Mouse (Mus musculus): Measurements from ENCODE around the gene H2afj. TPM values are rescaled to one million over a fixed set of nuclear protein-coding genes. Genes with fewer than 3 reads are reported as not detected.

Gene H2afj
- polyA plus RNA-seq, 1 experiment from 2014 or later: 119 TPM

DNA sequence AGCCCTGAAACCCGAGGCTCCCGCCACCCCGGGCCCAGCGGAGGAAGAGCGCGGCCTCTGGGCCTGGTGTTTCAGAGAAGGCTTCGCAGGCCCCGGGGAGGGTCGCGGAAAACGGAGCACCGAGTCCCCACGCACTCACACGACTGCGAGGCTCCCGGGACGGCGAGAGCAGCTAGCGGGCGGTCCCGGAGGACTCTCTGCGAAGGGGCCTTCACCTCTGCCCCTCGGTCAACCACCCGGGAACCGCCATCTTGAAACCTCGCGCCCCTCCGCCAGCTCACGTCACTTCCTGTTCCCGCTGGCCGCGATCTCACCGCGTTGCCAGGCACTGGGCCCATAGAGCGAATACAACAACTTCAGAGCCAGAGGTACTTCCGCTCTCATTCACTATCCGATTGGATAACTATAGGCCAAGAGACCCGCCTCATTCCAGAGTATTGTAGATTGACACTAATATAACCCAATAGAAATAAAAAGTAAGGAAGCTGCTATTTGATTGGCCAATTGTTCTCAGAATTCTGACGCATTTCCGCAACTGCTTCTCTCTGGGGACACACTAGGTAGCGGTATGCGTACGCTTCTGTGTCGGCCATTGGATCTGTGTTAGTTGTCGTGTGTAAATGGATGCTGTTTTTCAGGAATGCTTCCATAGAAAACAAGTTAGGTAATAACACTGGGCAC lies 20.0 kb downstream of the H2afj start, which contains the start of gene Wbp11:
Gene Wbp11 (minus strand): TSS at position 353 of the 681 bp plus-strand sequence.
- peaks cover 7% of the 10 kb centered on the region; the same call in 1 of the 2 replicates for H3K27me3 ChIP-seq (ENCODE audit: control insufficient read depth, insufficient read depth, low read depth, low read length)
- WGBS: under 1% methylated on average over 45 of the region's 45 CpGs
- peaks cover 11% of the 10 kb centered on the region for H3K4me1 ChIP-seq (ENCODE audit: control insufficient read depth, insufficient read depth, low read length)
- H3K27ac ChIP-seq (ENCODE audit: low read length): peak within 1 kb of the TSS; percentile 87
- peaks cover 12% of the 10 kb centered on the region for H3K36me3 ChIP-seq (ENCODE audit: control insufficient read depth, insufficient read depth, low read length)
- peak within 1 kb of the TSS; percentile 77 for H3K4me2 ChIP-seq (ENCODE audit: low read length)
- ATAC-seq: peak; percentile 100
- peak within 1 kb of the TSS; percentile 98 for H3K9ac ChIP-seq (ENCODE audit: low read depth, low read length)
- H3K9me3 ChIP-seq (replicated peaks; ENCODE audit: control insufficient read depth, low read length, poor library complexity, severe bottlenecking): no peaks in the 10 kb centered on the region
- peak within 1 kb of the TSS; percentile 100 for H3K4me3 ChIP-seq (ENCODE audit: low read depth, low read length)

DNA sequence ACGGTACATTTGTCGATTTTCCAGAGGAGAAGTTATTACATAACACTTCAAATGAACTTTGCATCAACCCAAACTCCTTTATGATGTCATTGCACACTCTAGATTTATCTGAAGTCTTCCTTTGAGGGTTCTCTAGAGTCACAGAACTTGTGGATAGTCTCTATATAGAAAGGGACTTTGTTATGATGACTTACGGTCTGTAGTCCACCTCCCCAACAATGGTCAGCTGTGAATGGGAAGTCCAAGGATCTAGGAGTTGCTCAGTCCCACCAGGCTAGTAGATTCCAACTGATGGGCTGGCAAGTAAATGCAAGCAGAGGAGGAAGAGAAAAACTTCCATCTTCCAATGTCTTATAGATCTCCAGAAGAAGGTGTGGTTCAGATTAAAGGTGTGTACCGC lies 20.6 kb downstream of the H2afj start:
- Histone ChIP-seq H3K9ac (ENCODE audit: low read depth, low read length) (peak overlapping the region; percentile 57; the same call in 1 of the 2 replicates), H3K27ac (ENCODE audit: low read length) (peak overlapping the region; percentile 87), H3K4me3 (ENCODE audit: low read depth, low read length) (peak overlapping the region; percentile 100), H3K9me3 (replicated peaks; ENCODE audit: control insufficient read depth, low read length, poor library complexity, severe bottlenecking) (no peaks in the 10 kb centered on the region), H3K36me3 (ENCODE audit: control insufficient read depth, insufficient read depth, low read length) (peaks cover 11% of the 10 kb centered on the region; the same call in 1 of the 2 replicates), H3K4me2 (ENCODE audit: low read length) (peak overlapping the region; percentile 61), H3K4me1 (ENCODE audit: control insufficient read depth, insufficient read depth, low read length) (peaks cover 11% of the 10 kb centered on the region), H3K27me3 (ENCODE audit: control insufficient read depth, insufficient read depth, low read depth, low read length) (peaks cover 7% of the 10 kb centered on the region; the same call in 1 of the 2 replicates)
- 36% methylated on average over 4 of the region's 4 CpGs for WGBS
- no peak for ATAC-seq

DNA sequence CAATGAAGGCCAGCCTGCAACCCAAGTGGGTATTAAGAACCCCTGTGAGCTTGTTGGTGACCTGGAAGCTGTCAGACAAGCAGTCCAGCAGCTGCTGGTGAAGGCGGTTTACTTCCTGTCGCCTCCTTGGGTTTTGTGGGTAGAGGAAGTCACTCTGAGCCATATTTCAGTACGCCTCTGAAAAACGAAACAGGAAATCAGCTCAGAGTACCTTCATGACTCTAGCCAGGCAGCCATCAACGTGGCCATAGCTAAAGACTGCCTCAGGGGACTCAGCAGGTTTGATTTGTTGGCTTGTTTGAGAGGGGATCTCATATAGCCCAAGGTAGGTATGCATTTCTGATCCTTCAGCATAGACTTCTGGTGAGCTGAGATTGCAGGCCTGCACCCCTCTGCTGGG lies 23.7 kb downstream of the H2afj start:
- ATAC-seq: no peak
- 81% methylated on average over 5 of the region's 5 CpGs for WGBS
- Histone ChIP-seq H3K36me3 (ENCODE audit: control insufficient read depth, insufficient read depth, low read length) (no peaks in the 10 kb centered on the region), H3K27me3 (ENCODE audit: control insufficient read depth, insufficient read depth, low read depth, low read length) (peaks cover 7% of the 10 kb centered on the region; the same call in 1 of the 2 replicates), H3K27ac (ENCODE audit: low read length) (no peak overlapping the region), H3K9ac (ENCODE audit: low read depth, low read length) (no peak overlapping the region), H3K9me3 (replicated peaks; ENCODE audit: control insufficient read depth, low read length, poor library complexity, severe bottlenecking) (no peaks in the 10 kb centered on the region), H3K4me3 (ENCODE audit: low read depth, low read length) (no peak overlapping the region), H3K4me1 (ENCODE audit: control insufficient read depth, insufficient read depth, low read length) (peaks cover 8% of the 10 kb centered on the region), H3K4me2 (ENCODE audit: low read length) (no peak overlapping the region)

DNA sequence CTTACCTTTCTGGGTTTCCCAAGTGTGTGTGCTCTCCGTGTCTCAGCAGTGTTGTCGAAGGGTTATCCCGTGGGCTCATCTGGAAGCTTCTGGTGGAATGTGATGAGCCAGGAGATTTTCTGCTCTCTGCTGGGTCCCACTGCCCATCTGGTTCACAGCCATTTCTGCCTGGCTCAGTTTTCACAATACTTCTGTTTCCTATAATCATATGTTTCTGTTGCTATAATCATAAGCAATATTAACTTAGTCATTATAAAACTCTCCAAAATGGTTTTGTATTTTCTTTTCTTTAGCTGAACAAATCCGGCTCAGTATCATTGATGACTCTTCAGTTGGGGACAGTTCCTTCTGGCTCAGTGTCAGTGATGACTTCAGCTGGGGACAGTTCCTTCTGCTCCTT lies 27.3 kb downstream of the H2afj start, which contains the start of gene Smco3:
Gene Smco3 (minus strand): TSS at position 101 of the 400 bp plus-strand sequence.
- no peaks in the 10 kb centered on the region for H3K36me3 ChIP-seq (ENCODE audit: control insufficient read depth, insufficient read depth, low read length)
- H3K9ac ChIP-seq (ENCODE audit: low read depth, low read length): no peak within 1 kb of the TSS
- H3K4me3 ChIP-seq (ENCODE audit: low read depth, low read length): no peak within 1 kb of the TSS
- no peak for ATAC-seq
- H3K27me3 ChIP-seq (ENCODE audit: control insufficient read depth, insufficient read depth, low read depth, low read length): peaks cover 7% of the 10 kb centered on the region; the same call in 1 of the 2 replicates
- H3K27ac ChIP-seq (ENCODE audit: low read length): no peak within 1 kb of the TSS
- H3K4me1 ChIP-seq (ENCODE audit: control insufficient read depth, insufficient read depth, low read length): no peaks in the 10 kb centered on the region
- WGBS: 57% methylated on average over 4 of the region's 4 CpGs
- H3K9me3 ChIP-seq (replicated peaks; ENCODE audit: control insufficient read depth, low read length, poor library complexity, severe bottlenecking): no peaks in the 10 kb centered on the region
- 0 out of 2 replicates have a peak within 1 kb of the TSS, but pooled peaks have one; percentile 12 for H3K4me2 ChIP-seq (ENCODE audit: low read length)

DNA sequence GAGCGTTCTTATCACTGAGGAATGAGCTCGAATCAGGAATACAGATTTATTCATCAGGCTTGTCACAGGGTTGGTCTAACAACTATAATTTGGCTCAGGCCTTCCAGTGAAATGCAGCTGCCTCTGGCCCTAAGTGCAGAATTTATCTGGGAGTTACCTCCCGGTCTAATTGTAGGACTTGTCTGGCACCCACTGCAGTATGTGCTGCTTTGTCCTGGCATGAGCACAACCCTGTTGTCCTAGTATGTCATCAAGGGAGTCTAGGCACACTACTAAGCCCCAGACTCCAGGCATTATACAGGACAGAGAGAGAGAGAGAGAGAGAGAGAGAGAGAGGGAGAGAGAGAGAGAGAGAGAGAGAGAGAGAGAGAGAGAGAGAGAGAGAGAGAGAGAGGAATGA lies 29.3 kb downstream of the H2afj start:
- H3K9me3 ChIP-seq (replicated peaks; ENCODE audit: control insufficient read depth, low read length, poor library complexity, severe bottlenecking): no peaks in the 10 kb centered on the region
- 84% methylated on average over 3 of the region's 3 CpGs for WGBS
- H3K4me3 ChIP-seq (ENCODE audit: low read depth, low read length): no peak overlapping the region
- H3K4me1 ChIP-seq (ENCODE audit: control insufficient read depth, insufficient read depth, low read length): no peaks in the 10 kb centered on the region
- H3K27me3 ChIP-seq (ENCODE audit: control insufficient read depth, insufficient read depth, low read depth, low read length): no peaks in the 10 kb centered on the region
- no peak overlapping the region for H3K27ac ChIP-seq (ENCODE audit: low read length)
- H3K36me3 ChIP-seq (ENCODE audit: control insufficient read depth, insufficient read depth, low read length): no peaks in the 10 kb centered on the region
- H3K9ac ChIP-seq (ENCODE audit: low read depth, low read length): no peak overlapping the region
- H3K4me2 ChIP-seq (ENCODE audit: low read length): no peak overlapping the region
- no peak for ATAC-seq

DNA sequence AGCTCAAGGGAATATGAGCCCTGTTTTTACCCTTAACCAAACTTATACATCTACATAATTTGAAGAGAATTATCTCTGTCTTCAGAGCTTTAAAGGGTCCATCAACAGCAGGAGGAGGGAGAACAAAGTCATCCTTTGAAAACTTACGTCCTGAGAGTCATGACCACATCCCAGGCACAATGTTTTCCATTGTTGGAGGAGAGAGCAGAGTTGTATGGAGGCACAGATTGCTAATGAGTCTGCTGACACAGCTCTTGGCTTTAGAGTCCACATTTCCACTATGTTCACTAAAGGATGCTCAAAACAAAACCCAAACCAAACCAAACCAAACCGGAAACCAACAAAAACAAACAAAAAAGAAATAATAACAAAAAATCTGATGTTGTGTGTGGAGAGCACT lies 36.9 kb downstream of the H2afj start:
- no peak overlapping the region for H3K9ac ChIP-seq (ENCODE audit: low read depth, low read length)
- H3K27me3 ChIP-seq (ENCODE audit: control insufficient read depth, insufficient read depth, low read depth, low read length): no peaks in the 10 kb centered on the region
- H3K36me3 ChIP-seq (ENCODE audit: control insufficient read depth, insufficient read depth, low read length): no peaks in the 10 kb centered on the region
- no peak overlapping the region for H3K27ac ChIP-seq (ENCODE audit: low read length)
- H3K9me3 ChIP-seq (replicated peaks; ENCODE audit: control insufficient read depth, low read length, poor library complexity, severe bottlenecking): no peaks in the 10 kb centered on the region
- no peaks in the 10 kb centered on the region for H3K4me1 ChIP-seq (ENCODE audit: control insufficient read depth, insufficient read depth, low read length)
- H3K4me2 ChIP-seq (ENCODE audit: low read length): no peak overlapping the region
- H3K4me3 ChIP-seq (ENCODE audit: low read depth, low read length): no peak overlapping the region
- 59% methylated on average over 2 of the region's 2 CpGs for WGBS
- no peak for ATAC-seq

DNA sequence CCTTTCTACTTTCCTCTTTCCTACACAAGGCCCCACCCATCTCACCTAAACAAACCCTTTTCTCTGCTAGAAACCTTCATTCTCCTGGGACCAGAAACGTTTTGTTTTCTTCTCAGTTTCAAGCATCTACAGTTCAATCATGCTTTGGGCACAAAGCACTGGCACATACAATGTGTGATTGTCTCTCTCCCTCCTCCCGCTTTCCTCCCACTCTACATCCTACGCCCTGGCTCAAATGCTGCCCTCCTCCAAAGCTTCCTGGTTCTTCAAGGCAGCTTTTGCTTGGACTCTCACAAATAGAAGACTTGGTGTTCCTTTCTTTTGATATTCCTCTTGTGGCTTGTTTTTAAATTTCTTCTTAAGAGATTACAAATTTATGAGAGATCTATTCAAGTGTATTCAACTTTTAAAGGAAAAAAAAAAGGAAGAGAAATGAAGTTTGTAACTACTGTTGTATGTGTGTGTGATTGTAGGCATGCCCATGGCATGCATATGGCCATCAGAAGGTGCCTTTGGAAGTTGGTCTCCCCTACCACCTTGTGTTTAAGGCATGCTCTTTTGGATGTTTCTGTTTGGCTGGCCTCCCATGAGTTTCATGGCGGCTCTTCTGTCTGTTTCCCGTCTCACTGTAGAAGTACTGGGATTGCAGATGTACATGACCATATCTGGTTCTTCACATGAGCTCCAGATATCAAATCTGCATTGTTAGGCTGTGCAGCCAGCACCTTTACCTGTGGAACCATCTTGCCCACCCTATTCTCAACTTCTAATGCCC lies 37.8 kb downstream of the H2afj start:
- 73% methylated on average over 5 of the region's 5 CpGs for WGBS
- H3K27me3 ChIP-seq (ENCODE audit: control insufficient read depth, insufficient read depth, low read depth, low read length): no peaks in the 10 kb centered on the region
- no peaks in the 10 kb centered on the region for H3K9me3 ChIP-seq (replicated peaks; ENCODE audit: control insufficient read depth, low read length, poor library complexity, severe bottlenecking)
- H3K4me1 ChIP-seq (ENCODE audit: control insufficient read depth, insufficient read depth, low read length): no peaks in the 10 kb centered on the region
- no peak overlapping the region for H3K27ac ChIP-seq (ENCODE audit: low read length)
- no peaks in the 10 kb centered on the region for H3K36me3 ChIP-seq (ENCODE audit: control insufficient read depth, insufficient read depth, low read length)
- H3K9ac ChIP-seq (ENCODE audit: low read depth, low read length): no peak overlapping the region
- H3K4me3 ChIP-seq (ENCODE audit: low read depth, low read length): no peak overlapping the region
- no peak overlapping the region for H3K4me2 ChIP-seq (ENCODE audit: low read length)
- ATAC-seq: no peak

DNA sequence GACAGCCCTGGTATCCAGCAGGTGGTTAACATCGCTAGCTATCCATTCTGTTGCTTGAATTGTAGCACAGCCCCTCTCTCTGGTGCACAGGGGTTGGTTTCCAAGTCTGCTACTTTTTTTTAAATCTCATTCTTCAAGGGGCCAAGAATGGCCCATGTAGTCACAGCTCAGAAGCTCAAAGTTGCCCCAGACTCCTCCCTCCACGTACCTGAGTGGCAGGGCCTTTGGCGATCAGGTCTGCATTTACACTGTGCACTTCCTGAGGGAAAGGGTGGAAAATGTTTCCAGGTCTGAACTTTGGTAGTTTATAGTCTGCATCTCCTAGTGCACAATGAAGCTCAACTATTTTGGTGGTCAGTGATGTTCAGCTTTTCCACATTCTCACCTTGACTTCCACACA lies 39.2 kb downstream of the H2afj start:
- Histone ChIP-seq H3K27me3 (ENCODE audit: control insufficient read depth, insufficient read depth, low read depth, low read length) (no peaks in the 10 kb centered on the region), H3K4me3 (ENCODE audit: low read depth, low read length) (no peak overlapping the region), H3K27ac (ENCODE audit: low read length) (no peak overlapping the region), H3K4me1 (ENCODE audit: control insufficient read depth, insufficient read depth, low read length) (no peaks in the 10 kb centered on the region), H3K9ac (ENCODE audit: low read depth, low read length) (no peak overlapping the region), H3K9me3 (replicated peaks; ENCODE audit: control insufficient read depth, low read length, poor library complexity, severe bottlenecking) (no peaks in the 10 kb centered on the region), H3K36me3 (ENCODE audit: control insufficient read depth, insufficient read depth, low read length) (no peaks in the 10 kb centered on the region), H3K4me2 (ENCODE audit: low read length) (no peak overlapping the region)
- 97% methylated on average over 3 of the region's 3 CpGs for WGBS
- no peak for ATAC-seq

DNA sequence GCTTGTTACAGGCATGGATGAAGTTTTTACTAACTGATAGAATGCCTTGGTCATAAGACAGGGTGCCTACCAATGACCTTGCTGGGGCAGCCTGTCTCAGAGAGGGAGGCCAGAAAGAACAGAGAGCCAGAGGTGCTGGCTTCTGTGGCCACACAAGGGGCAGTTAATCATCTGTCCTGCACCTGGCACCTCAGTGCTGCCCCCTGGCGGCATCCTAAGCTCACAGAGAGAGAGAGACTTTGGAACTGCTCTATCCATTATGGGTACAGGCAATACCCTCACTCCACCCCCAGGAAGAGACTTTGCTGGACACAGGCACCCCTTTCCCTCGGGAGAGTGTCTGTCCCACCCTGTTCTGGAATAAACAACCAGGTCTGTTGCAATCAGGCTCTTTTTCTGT lies 39.7 kb downstream of the H2afj start:
- H3K27ac ChIP-seq (ENCODE audit: low read length): no peak overlapping the region
- no peak for ATAC-seq
- no peaks in the 10 kb centered on the region for H3K36me3 ChIP-seq (ENCODE audit: control insufficient read depth, insufficient read depth, low read length)
- no peak overlapping the region for H3K4me3 ChIP-seq (ENCODE audit: low read depth, low read length)
- no peaks in the 10 kb centered on the region for H3K9me3 ChIP-seq (replicated peaks; ENCODE audit: control insufficient read depth, low read length, poor library complexity, severe bottlenecking)
- H3K9ac ChIP-seq (ENCODE audit: low read depth, low read length): no peak overlapping the region
- WGBS: 29% methylated on average over 2 of the region's 2 CpGs
- no peak overlapping the region for H3K4me2 ChIP-seq (ENCODE audit: low read length)
- H3K27me3 ChIP-seq (ENCODE audit: control insufficient read depth, insufficient read depth, low read depth, low read length): no peaks in the 10 kb centered on the region
- peaks cover 3% of the 10 kb centered on the region; the same call in 1 of the 2 replicates for H3K4me1 ChIP-seq (ENCODE audit: control insufficient read depth, insufficient read depth, low read length)
